Mouse (Mus musculus) midbrain, embryonic 14.5 days (tissue): Measurements from ENCODE around the gene Cmc1. TPM values are rescaled to one million over a fixed set of nuclear protein-coding genes. Genes with fewer than 3 reads are reported as not detected.
"Not testable (repeated sequence)": the region's sequence is repeated elsewhere in the genome, so short reads cannot be mapped to it uniquely, and the experiment has no call there.

Experiments used
- ATAC-seq: fragments of 200-750 bp; cut with Nextera tagmentation; 2 replicates; pipeline ENCODE4 v1.8.0; 2017; ENCODE audit warnings: moderate number of reproducible peaks, moderate library complexity; ENCODE audit not compliant: low FRiP score, low TSS enrichment
- DNase-seq: peaks from one replicate; pipeline ENCODE4 v3.0.0-alpha.2; 2015
- H3K27ac ChIP-seq: fragments of 300-500 bp; sonication (generic); replicated peaks from 2 replicates; pipeline ENCODE4 v1.5.1; 2014; ENCODE audit warnings: mild to moderate bottlenecking, low read depth, low read length, moderate library complexity
- H3K27me3 ChIP-seq: fragments of 300-500 bp; sonication (generic); 2 replicates; pipeline ENCODE4 v1.6.1; 2014; ENCODE audit warnings: low read length, control low read depth, mixed read lengths; ENCODE audit not compliant: control insufficient read depth, insufficient read depth
- H3K36me3 ChIP-seq: fragments of 300-500 bp; sonication (generic); 2 replicates; pipeline ENCODE4 v1.6.1; 2014; ENCODE audit warnings: low read length, control low read depth; ENCODE audit not compliant: control insufficient read depth, insufficient read depth
- H3K4me1 ChIP-seq: fragments of 300-500 bp; sonication (generic); 2 replicates; pipeline ENCODE4 v1.6.1; 2014; ENCODE audit warnings: mild to moderate bottlenecking, antibody characterized with exemption, low read length, control low read depth; ENCODE audit not compliant: control insufficient read depth, insufficient read depth
- H3K4me2 ChIP-seq: fragments of 300-500 bp; sonication (generic); 2 replicates; pipeline ENCODE4 v1.6.1; 2014; ENCODE audit warnings: mild to moderate bottlenecking, low read length, moderate library complexity
- H3K4me3 ChIP-seq: fragments of 300-500 bp; sonication (generic); replicated peaks from 2 replicates; pipeline ENCODE4 v1.5.1; 2014; ENCODE audit warnings: low read depth, low read length
- H3K9ac ChIP-seq: fragments of 300-500 bp; sonication (generic); replicated peaks from 2 replicates; pipeline ENCODE4 v1.6.1; 2014; ENCODE audit warnings: mild to moderate bottlenecking, low read length, moderate library complexity
- H3K9me3 ChIP-seq: fragments of 300-500 bp; sonication (generic); 2 replicates; pipeline ENCODE4 v1.6.1; 2016; ENCODE audit warnings: low read length, control low read depth, mixed read lengths; ENCODE audit not compliant: control insufficient read depth
- WGBS: fragments of 180-500 bp; shearing (Covaris S2); extraction: QIAGEN DNeasy Blood & Tissue Kit; methylation state at CpG from one replicate; pipeline ENCODE4 v1.1.7; 2014; 5-methylcytosine and 5-hydroxymethylcytosine counted together
- polyA plus RNA-seq: library from polyadenylated mRNA; unstranded; fragments of >200 nt; fragmentation: Nextera tagmentation; extraction: Ambion mirVana; gene quantifications from 2 replicates; pipeline ENCODE4 v1.2.1, GENCODE M21; 2014

Cmc1 gene
- polyA plus RNA-seq, 1 experiment from 2014 or later = 43.8 TPM

DNA sequence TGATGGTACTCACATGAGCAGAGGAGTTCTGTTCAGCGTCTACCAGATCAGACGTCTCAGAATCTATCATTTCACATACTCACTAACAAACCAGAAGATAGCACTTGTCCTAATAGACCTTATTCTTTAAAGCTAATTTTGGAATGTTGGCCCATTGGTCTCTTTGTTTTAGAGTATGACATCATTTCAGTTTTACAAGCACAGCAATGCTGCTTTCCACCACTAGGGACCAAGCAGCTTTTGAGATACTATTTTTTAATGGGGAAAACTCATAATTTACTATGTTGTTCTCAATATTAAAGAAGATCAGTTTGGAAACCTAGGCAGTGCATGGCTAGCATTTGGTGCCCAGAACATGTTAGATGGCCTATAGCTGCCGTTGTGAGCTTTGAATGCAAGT, 7.3 kb upstream of the Cmc1 start:
- no peak overlapping the region for H3K4me3 ChIP-seq
- no peaks in the 10 kb centered on the region for H3K9me3 ChIP-seq
- no peaks in the 10 kb centered on the region for H3K4me1 ChIP-seq
- no peaks in the 10 kb centered on the region for H3K36me3 ChIP-seq
- H3K27me3 ChIP-seq = no peaks in the 10 kb centered on the region
- no peak overlapping the region for H3K4me2 ChIP-seq
- no peak for ATAC-seq
- WGBS = 92% methylated on average over 3 of the region's 3 CpGs
- H3K27ac ChIP-seq = no peak overlapping the region
- H3K9ac ChIP-seq = no peak overlapping the region
- DNase-seq = no peak

- Histone ChIP-seq H3K4me2 (no peak overlapping the region), H3K4me1 (no peaks in the 10 kb centered on the region), H3K9me3 (no peaks in the 10 kb centered on the region), H3K36me3 (no peaks in the 10 kb centered on the region), H3K27me3 (no peaks in the 10 kb centered on the region), H3K27ac (no peak overlapping the region), H3K9ac (no peak overlapping the region), H3K4me3 (no peak overlapping the region)
- 85% methylated on average over 5 of the region's 5 CpGs for WGBS
- DNase-seq (no peak), ATAC-seq (no peak)
Measured at GRCm38 (mm10) chr9:118154666-118155065, 4.7 kb upstream of the Cmc1 start.

GRCm38 (mm10) chr9:118151221-118151507, 1.2 kb upstream of the Cmc1 start:
- H3K27ac ChIP-seq = no peak overlapping the region
- H3K4me1 ChIP-seq = peaks cover 7% of the 10 kb centered on the region; the same call in 1 of the 2 replicates
- H3K4me3 ChIP-seq = no peak overlapping the region
- H3K9ac ChIP-seq = no peak overlapping the region
- 97% methylated on average over 1 of the region's 1 CpGs for WGBS
- no peaks in the 10 kb centered on the region for H3K27me3 ChIP-seq
- H3K9me3 ChIP-seq = no peaks in the 10 kb centered on the region
- H3K36me3 ChIP-seq = no peaks in the 10 kb centered on the region
- no peak for DNase-seq
- no peak for ATAC-seq
- no peak overlapping the region for H3K4me2 ChIP-seq

DNA sequence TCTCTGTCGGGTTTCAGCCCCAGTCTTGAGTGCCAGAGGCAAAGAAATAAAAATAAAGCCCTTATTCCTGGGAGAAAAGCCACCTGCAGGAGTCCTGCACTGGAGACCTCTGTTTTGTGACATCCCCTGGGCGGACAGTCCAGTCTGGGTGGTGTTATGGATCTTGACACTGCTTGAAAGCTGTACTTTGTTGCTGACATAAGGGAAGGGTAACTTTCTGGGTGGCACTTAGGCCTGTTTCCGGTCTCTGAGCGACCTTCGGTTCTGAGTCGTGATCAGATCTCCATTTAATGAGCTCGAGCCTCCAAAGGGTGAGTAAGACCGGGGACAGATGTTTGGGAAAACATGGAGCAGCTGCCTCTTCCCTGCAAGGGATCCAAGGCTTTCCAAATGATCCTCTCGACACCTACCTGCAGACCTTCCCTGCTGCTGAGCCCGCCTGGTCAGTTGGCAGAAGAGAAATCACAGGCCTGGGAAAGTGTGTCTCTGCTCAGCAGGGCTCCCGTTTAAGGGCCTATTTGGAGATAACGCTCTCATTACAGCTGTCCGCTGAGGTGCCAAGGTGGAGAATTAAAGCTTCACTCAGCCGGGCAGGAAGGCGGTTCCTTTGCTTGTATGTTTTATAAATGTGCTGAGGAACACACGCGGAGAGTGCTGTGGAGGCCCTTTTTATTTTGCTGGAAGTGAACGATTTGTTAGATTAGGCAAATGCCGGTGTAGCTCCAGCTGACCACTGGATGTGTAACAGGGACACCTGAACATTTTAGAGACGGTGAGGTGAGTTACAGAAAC, 648 bp upstream of the Cmc1 start:
- H3K4me2 ChIP-seq = peak overlapping the region; percentile 68
- H3K9ac ChIP-seq = no peak overlapping the region
- H3K36me3 ChIP-seq = no peaks in the 10 kb centered on the region
- ATAC-seq = peak; percentile 35
- H3K4me1 ChIP-seq = peaks cover 7% of the 10 kb centered on the region; the same call in 1 of the 2 replicates
- peak; percentile 19 for DNase-seq
- H3K4me3 ChIP-seq = peak overlapping the region; percentile 77
- H3K27me3 ChIP-seq = no peaks in the 10 kb centered on the region
- no peak overlapping the region for H3K27ac ChIP-seq
- H3K9me3 ChIP-seq = no peaks in the 10 kb centered on the region
- WGBS = 84% methylated on average over 20 of the region's 20 CpGs

DNA sequence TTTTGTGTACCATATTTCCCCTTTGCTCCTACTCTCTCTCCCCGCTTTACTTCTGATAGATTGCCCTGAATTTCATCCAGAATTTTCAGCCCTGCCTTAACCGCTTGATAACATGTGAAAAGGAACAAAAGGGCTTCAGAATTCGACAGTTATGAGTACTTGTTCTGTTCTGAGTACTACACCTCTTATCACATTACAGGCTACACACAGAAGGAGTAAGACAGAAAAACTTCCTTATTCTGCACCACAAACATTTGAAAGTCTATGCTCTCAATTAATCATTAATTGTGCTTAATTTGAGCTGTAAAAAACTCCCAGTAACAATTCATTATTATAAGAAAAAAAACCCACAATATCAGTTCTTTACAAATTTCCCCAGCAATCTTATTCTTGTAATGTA, 9.6 kb downstream of the Cmc1 start:
- ATAC-seq, H3K4me1 ChIP-seq, DNase-seq, H3K27me3 ChIP-seq, H3K36me3 ChIP-seq, H3K9ac ChIP-seq, H3K4me3 ChIP-seq, H3K27ac ChIP-seq, H3K9me3 ChIP-seq, H3K4me2 ChIP-seq: not testable (repeated sequence)
- WGBS = 87% methylated on average over 2 of the region's 3 CpGs

GRCm38 (mm10) chr9:118110360-118110710, 39.6 kb downstream of the Cmc1 start:
- no peak overlapping the region for H3K4me3 ChIP-seq
- H3K36me3 ChIP-seq = no peaks in the 10 kb centered on the region
- ATAC-seq = no peak
- H3K9ac ChIP-seq = no peak overlapping the region
- H3K27me3 ChIP-seq = no peaks in the 10 kb centered on the region
- 0 out of 2 replicates have a peak, but pooled peaks cover 7% of the 10 kb centered on the region for H3K4me1 ChIP-seq
- no peak overlapping the region for H3K27ac ChIP-seq
- H3K9me3 ChIP-seq = no peaks in the 10 kb centered on the region
- 73% methylated on average over 2 of the region's 2 CpGs for whole genome bisulfite sequencing
- H3K4me2 ChIP-seq = no peak overlapping the region
- DNase-seq = no peak

DNA sequence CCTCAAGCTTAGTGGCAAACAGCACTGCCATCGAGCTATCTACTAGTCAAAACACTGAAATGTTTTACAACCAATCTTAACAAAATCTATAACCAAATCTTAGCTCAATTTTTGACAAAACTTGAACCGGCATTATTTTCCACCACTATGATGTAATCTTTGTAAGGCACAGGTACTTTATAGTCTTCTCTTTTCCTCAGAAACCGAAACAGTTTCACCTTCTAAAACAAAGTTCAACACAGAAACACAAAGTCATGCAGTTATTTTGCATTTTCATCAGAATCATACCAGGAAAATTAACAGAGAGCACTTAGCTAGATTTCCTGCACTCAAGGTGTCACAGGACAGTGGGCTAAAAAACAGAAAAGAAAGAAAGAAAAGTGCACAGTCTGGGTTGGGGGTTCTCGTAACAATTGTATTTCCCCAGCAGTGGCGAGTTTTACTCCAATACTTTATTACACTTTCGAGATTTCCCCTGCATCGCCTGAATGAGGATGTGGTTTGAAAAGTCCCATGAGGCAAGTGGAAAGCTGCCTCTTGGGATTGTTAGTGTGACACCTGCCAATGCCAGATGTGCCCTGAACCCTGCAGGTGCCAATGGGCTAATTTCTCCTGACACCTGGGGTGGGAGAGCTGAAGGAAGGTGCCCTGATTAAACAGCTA, 40.1 kb downstream of the Cmc1 start:
- no peaks in the 10 kb centered on the region for H3K27me3 ChIP-seq
- 0 out of 2 replicates have a peak, but pooled peaks cover 7% of the 10 kb centered on the region for H3K4me1 ChIP-seq
- no peak for DNase-seq

DNA sequence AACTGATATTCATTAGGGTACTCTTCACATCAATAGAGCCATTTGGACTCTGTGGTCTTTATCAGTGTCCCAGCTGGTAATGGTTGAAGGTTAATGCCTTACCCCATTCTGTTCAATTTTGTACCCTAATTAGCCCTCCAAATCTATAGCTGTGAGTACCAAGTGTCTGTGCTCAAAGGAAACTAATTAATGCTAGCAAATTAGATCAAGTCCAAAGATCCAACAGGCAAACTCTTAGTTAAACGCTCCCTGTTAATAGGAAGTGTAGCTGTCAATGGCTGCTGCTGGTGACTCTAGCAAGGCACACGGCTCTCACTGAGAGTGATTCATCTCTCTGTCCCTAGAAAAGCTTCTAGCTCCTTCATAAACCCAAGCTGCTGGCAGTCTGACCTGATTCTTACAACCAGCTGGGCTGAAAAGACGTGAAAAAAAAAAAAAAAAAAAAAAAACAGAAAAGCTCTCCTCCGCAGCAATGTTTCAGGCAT, 41.4 kb downstream of the Cmc1 start:
- Histone ChIP-seq H3K4me1 (0 out of 2 replicates have a peak, but pooled peaks cover 7% of the 10 kb centered on the region), H3K27me3 (no peaks in the 10 kb centered on the region), H3K4me3 (no peak overlapping the region), H3K9me3 (no peaks in the 10 kb centered on the region), H3K36me3 (no peaks in the 10 kb centered on the region), H3K9ac (no peak overlapping the region), H3K27ac (no peak overlapping the region), H3K4me2 (no peak overlapping the region)
- ATAC-seq = no peak
- WGBS = 37% methylated on average over 4 of the region's 4 CpGs
- DNase-seq = peak; percentile 28

More for the DNA sequence above, 40.1 kb downstream of the Cmc1 start:
- 84% methylated on average over 7 of the region's 7 CpGs for WGBS
- Histone ChIP-seq H3K4me3 (no peak overlapping the region), H3K4me2 (no peak overlapping the region), H3K9me3 (no peaks in the 10 kb centered on the region), H3K36me3 (no peaks in the 10 kb centered on the region), H3K9ac (no peak overlapping the region), H3K27ac (no peak overlapping the region)
- ATAC-seq = no peak

GRCm38 (mm10) chr9:118101802-118102201, 48.2 kb downstream of the Cmc1 start:
- H3K9me3 ChIP-seq = no peaks in the 10 kb centered on the region
- ATAC-seq (no peak), DNase-seq (no peak)
- H3K27me3 ChIP-seq = no peaks in the 10 kb centered on the region
- H3K4me2 ChIP-seq = no peak overlapping the region
- WGBS = 90% methylated on average over 2 of the region's 2 CpGs
- no peaks in the 10 kb centered on the region for H3K4me1 ChIP-seq
- H3K27ac ChIP-seq = no peak overlapping the region
- H3K9ac ChIP-seq = no peak overlapping the region
- no peaks in the 10 kb centered on the region for H3K36me3 ChIP-seq
- H3K4me3 ChIP-seq = no peak overlapping the region
